Mouse (Mus musculus) ES-Bruce4 (cell line): ENCODE results near the gene Twist2.

ENCODE experiments used
- CTCF ChIP-seq: IDR thresholded peaks from one replicate; pipeline ENCODE4 v1.8.1; 2011; ENCODE audit warnings: low read depth, low read length
- EP300 ChIP-seq: IDR thresholded peaks from 2 replicates; pipeline ENCODE4 v1.6.1; 2011; ENCODE audit warnings: low read depth, low read length; ENCODE audit not compliant: insufficient read depth

DNA sequence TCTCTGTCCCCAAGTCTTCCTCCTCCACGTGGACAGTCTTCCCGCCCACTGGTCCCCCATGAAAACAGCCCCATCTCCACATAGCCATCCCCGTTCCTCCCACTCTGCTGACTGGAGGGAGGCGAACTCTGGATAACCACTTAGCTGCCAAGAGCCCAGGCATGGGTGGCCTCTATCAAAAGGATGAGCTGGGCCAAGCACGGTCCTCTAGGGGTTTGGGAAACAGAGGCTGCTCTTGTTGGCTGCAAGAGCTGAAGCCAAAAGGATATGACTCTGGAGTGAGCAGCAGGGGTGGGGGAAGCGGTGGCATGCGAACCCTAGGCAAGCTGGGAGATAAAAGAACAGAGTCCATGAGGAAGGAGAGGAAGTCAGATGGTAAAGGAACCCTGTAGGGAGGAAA, 50.0 kb downstream of the Twist2 start:
- no peak for TF ChIP-seq CTCF
- no peak for TF ChIP-seq EP300
